Mouse (Mus musculus) stomach, postnatal 0 days (tissue): ENCODE results near the gene Gm28729.

Experiments
- CTCF ChIP-seq: IDR thresholded peaks from 2 replicates; pipeline ENCODE4 v1.5.1; 2016; ENCODE audit warnings: antibody characterized with exemption, low read depth, mild to moderate bottlenecking, moderate library complexity
- EP300 ChIP-seq: optimal IDR thresholded peaks from 2 replicates; pipeline ENCODE3; 2016; ENCODE audit warnings: antibody characterized with exemption

- TF ChIP-seq CTCF (no peak), EP300 (no peak)
These were observed 20.8 kb downstream of the Gm28729 start for GRCm38 (mm10) chr9:96504116-96504895.
